Mouse (Mus musculus) heart, embryonic 10.5 days (tissue): ENCODE measurements around the gene Ovca2. TPM values are rescaled to one million over a fixed set of nuclear protein-coding genes. Genes with fewer than 3 reads are reported as not detected.
"Not testable (repeated sequence)": the region's sequence is repeated elsewhere in the genome, so short reads cannot be mapped to it uniquely, and the experiment has no call there.

Experiments used
- DNase-seq: peaks from one replicate; pipeline ENCODE4 v3.0.0-alpha.2; 2017; ENCODE audit warnings: low spot score
- H3K27ac ChIP-seq: fragments of 300-500 bp; sonication (generic); 2 replicates; pipeline ENCODE4 v1.5.1; 2016; ENCODE audit warnings: mild to moderate bottlenecking
- H3K27me3 ChIP-seq: fragments of 300-500 bp; sonication (generic); 2 replicates; pipeline ENCODE4 v1.6.1; 2016; ENCODE audit warnings: mild to moderate bottlenecking; ENCODE audit not compliant: poor library complexity, insufficient read depth, severe bottlenecking
- H3K36me3 ChIP-seq: fragments of 300-500 bp; sonication (generic); 2 replicates; pipeline ENCODE4 v1.6.1; 2016; ENCODE audit warnings: mild to moderate bottlenecking, moderate library complexity
- H3K4me1 ChIP-seq: fragments of 300-500 bp; sonication (generic); 2 replicates; pipeline ENCODE4 v1.6.1; 2016; ENCODE audit warnings: mild to moderate bottlenecking
- H3K4me3 ChIP-seq: fragments of 300-500 bp; sonication (generic); 2 replicates; pipeline ENCODE4 v1.5.1; 2016; ENCODE audit warnings: mild to moderate bottlenecking, moderate library complexity
- H3K9me3 ChIP-seq: fragments of 300-500 bp; sonication (generic); 2 replicates; pipeline ENCODE4 v1.6.1; 2016; ENCODE audit warnings: mild to moderate bottlenecking, moderate library complexity
- WGBS: fragments of 180-500 bp; shearing (Covaris S2); methylation state at CpG from one replicate; pipeline ENCODE4 v1.1.7; 2016; 5-methylcytosine and 5-hydroxymethylcytosine counted together
- polyA plus RNA-seq: library from polyadenylated mRNA; unstranded; fragments of >200 nt; fragmentation: Nextera tagmentation; extraction: Ambion mirVana; gene quantifications from 2 replicates; pipeline ENCODE4 v1.2.1, GENCODE M21; 2016

Ovca2 gene
- polyA plus RNA-seq, 1 experiment from 2014 or later: 29.0 TPM

DNA sequence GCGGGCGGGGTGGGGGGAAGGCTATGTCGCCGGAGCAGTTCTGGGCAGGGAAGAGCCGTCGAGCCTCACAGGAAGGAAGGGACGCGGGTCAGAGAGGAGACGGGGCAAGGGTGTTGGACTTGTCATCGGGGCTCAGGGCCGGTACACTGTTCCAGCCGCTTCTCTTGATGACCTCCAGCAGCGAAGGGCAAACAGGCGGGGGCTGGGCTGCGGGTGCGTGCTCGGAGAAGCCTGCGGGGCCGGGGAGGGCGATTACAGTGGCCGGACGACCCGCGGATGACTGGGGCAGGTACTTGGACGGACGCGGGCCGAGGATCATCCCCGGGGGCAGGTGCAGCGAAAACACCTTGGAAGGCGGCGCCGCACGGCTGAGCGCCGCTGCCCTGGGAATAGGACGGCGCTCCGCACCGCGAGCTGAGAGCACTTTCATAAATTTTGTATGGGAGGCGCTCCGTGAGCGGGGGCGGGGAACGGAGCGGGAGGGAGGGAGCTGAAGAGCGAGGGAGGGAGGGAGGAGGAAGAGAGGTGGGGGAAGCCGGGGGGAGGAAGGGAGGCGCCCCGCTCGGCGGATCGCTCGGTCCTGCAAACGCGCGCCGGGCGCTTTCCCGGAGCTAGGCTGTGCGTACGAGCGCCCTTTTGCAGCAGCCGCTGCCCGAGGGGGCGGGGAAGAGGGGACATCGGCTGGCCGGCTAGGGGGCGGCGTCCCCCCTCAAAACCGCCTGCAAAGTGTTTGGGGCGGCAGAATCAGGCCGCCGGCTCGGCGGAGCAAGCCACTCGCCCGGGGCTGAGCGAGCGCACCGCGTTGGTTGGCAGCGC is 14.8 kb upstream of the Ovca2 start, which contains the start of gene Rtn4rl1:
Gene Rtn4rl1 (plus strand): TSS at position 528 of the 816 bp plus-strand sequence.
- Histone ChIP-seq H3K4me3 (peak within 1 kb of the TSS; percentile 76), H3K27me3 (peaks cover 76% of the 10 kb centered on the region), H3K27ac (peak within 1 kb of the TSS; percentile 87), H3K4me1 (peaks cover 67% of the 10 kb centered on the region), H3K9me3 (no peaks in the 10 kb centered on the region), H3K36me3 (no peaks in the 10 kb centered on the region)
- WGBS: under 1% methylated on average over 80 of the region's 84 CpGs
- DNase-seq: peak; percentile 82

DNA sequence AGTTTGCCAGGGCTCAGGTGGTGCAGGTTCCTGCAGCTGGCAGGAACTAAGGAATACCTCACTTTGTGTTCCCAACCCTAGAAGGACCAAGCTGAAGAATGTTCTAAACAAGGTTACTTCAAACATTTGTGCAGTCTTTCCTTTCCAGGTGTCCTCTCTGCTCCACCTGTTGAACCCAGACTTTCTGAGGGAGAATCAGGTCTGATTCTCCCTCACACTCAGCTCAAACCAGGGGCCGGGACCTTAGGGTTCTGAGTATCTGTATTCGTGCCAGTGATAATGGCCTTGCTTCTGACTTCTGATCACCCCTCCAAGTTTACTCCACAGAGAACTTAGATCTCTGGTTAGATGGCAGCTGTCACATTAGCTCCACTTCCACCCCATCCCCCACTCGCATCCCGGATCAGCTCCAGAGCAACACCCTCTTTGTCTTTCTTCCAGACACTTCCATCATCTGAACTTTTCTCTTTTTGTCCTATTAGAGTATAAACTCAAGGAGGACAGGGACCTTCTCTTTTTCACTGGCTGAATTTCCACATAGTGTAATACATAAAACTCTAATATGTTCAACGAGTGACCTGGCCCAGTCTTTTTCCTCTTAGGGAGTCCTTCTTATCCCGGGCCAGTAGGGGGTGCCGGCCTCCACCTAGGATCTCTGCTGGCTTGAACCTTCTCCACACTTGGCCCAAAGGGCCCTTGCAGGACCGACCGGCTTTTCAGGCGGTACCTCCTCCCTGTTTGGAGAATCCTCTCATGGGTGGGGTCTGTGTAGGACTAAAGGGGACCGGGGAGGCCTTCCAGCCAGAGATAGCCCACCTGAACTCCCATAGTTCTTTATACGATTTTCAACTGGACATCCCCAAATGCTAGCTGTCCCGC is 13.9 kb upstream of the Ovca2 start:
- no peak for DNase-seq
- WGBS: 22% methylated on average over 13 of the region's 13 CpGs
- Histone ChIP-seq H3K36me3 (no peaks in the 10 kb centered on the region), H3K4me1 (peaks cover 67% of the 10 kb centered on the region), H3K4me3 (peak overlapping the region; percentile 76), H3K27me3 (peaks cover 67% of the 10 kb centered on the region), H3K9me3 (no peaks in the 10 kb centered on the region), H3K27ac (peak overlapping the region; percentile 87)

DNA sequence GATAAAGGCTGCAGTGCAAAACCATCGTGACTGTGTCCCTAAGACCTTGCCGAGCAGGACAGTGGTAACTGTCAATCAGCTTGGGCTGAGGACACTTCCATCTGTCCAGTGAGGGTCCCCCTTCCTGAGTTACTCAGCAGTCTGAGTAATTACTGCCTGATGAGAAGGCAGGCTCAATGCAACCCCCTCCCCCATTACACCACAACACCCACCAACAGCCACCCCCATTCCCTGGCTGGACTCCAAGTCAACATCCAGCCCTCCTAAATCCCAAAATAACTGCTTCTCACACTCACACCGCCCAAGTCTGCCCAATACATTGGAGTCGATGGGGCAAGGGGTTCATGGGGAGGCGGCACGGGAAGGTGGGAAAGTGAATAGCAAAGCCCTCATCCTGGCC is 13.2 kb upstream of the Ovca2 start:
- WGBS: 64% methylated on average over 6 of the region's 6 CpGs

DNA sequence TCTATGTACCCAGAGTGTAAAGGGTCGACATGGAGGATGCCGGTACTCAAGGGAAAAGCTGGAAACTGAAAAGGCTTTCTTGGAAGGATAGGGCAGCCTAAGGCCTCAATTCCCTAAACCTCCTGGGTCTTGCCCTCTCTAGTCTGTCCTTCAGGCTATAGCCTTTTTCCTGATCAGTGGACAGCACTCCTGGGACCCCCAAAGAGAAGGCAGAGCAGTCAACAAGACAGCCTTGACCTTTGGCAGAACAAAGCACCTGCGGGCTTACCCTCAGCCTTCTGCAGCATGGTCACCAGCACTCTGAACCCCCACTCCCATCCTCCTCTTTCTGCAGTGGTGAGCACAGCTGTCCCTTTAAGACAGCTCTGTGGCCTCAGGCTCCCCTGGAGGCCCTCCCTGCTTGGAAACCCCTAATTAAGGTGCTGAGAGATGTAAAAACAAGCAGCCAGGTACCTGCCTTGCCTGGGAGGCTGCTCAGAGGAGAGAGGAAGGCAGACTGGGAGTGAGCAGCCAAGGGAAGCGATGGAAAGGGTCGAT is 12.3 kb upstream of the Ovca2 start, which contains the start of gene Dph1:
Gene Dph1 (minus strand): TSS at position 337 of the 537 bp plus-strand sequence.
- peaks cover 59% of the 10 kb centered on the region for H3K4me1 ChIP-seq
- peak within 1 kb of the TSS; percentile 85 for H3K27ac ChIP-seq

More for the DNA sequence above, 13.2 kb upstream of the Ovca2 start:
- no peak for DNase-seq
- no peak overlapping the region for H3K4me3 ChIP-seq
- peaks cover 62% of the 10 kb centered on the region for H3K27me3 ChIP-seq
- peaks cover 66% of the 10 kb centered on the region for H3K4me1 ChIP-seq
- H3K27ac ChIP-seq: 0 out of 2 replicates have a peak overlapping the region, but pooled peaks have one; percentile 11
- H3K36me3 ChIP-seq: no peaks in the 10 kb centered on the region
- no peaks in the 10 kb centered on the region for H3K9me3 ChIP-seq

DNA sequence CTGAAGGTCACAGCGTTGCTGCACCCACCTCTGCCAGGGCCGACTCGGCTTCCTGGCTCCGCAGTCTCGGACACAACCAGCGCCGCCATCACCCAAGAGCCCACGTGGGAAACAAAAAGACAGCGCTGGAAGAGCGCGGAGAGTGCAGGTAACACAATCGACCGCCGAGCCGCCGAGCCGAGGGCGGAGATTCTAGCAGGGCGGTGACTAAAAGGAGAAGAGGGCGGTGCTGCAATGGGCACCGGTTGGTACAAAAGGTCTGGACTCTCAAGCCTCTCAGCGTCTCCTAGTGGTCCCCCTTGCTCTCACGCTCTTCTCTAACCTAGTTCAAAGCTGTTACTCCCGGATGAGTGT is 11.7 kb upstream of the Ovca2 start:
- Histone ChIP-seq H3K4me1 (peaks cover 52% of the 10 kb centered on the region), H3K4me3 (peak overlapping the region; percentile 91), H3K9me3 (no peaks in the 10 kb centered on the region), H3K27ac (peak overlapping the region; percentile 85), H3K27me3 (peaks cover 47% of the 10 kb centered on the region), H3K36me3 (peaks cover 6% of the 10 kb centered on the region; the same call in 1 of the 2 replicates)
- peak; percentile 95 for DNase-seq
- WGBS: under 1% methylated on average over 24 of the region's 24 CpGs

More for the DNA sequence above, 12.3 kb upstream of the Ovca2 start, which contains the start of gene Dph1:
- Histone ChIP-seq H3K9me3 (no peaks in the 10 kb centered on the region), H3K27me3 (peaks cover 53% of the 10 kb centered on the region), H3K4me3 (peak within 1 kb of the TSS; percentile 91), H3K36me3 (no peaks in the 10 kb centered on the region)
- no peak for DNase-seq
- 42% methylated on average over 5 of the region's 5 CpGs for WGBS

DNA sequence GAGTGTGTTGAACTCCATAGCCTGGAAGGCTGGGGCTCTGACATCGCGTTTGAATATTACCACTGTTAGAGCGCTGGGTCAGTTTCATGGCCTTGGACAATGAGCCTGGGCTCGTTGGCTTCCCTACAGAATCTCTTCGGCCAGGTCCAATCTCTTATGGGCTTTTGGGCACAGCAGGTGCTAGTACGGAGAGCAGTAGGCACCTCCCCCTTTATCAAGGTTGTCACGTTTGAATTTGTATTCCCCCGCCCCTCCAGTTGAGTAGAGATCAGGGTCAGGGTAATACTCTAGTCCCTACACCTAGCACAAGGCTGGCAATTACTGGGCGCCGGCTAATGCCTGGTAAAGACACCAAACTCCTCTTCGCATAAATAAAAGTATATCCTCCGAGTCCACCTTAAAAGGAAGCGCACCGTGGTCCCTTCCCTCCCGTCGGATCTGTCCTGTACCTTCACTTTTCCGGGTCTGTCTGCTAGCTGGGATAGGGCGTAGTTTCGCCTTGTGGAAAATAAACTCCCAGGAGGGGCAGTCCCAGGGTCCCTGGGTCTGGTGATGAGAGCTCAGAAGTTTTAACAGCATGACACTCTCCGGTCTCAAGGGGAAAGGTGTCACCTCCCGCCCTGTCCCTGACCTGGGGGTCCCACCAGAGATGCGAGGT is 11.2 kb upstream of the Ovca2 start:
- Histone ChIP-seq H3K27ac (peak overlapping the region; percentile 85), H3K27me3 (peaks cover 42% of the 10 kb centered on the region), H3K4me1 (peaks cover 47% of the 10 kb centered on the region), H3K9me3 (no peaks in the 10 kb centered on the region), H3K4me3 (peak overlapping the region; percentile 91), H3K36me3 (peaks cover 11% of the 10 kb centered on the region)
- WGBS: under 1% methylated on average over 22 of the region's 22 CpGs
- no peak for DNase-seq

DNA sequence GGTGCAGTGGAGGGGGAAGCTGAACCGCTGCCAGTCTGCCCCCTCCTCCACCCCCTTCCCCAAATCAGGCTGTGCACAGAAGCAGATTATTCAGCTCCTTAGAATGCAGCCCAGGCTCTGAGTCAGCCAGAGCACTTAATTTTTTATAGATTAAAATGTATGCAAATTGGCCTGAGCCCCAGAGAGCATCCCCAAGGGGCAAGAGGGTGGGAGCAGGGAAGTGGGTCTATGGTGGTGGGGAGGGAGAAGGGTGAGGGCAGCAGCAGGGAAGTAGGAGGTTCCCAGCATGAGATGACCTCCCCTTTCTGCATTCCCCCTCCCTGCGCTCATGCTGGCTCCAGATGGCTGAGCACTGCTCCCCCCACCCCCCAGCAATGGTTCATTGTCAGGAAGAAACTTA is 6.4 kb upstream of the Ovca2 start:
- no peak for DNase-seq
- Histone ChIP-seq H3K36me3 (peaks cover 59% of the 10 kb centered on the region), H3K4me1 (peaks cover 11% of the 10 kb centered on the region), H3K27ac (no peak overlapping the region), H3K27me3 (no peaks in the 10 kb centered on the region), H3K9me3 (no peaks in the 10 kb centered on the region), H3K4me3 (no peak overlapping the region)
- 78% methylated on average over 2 of the region's 2 CpGs for WGBS

DNA sequence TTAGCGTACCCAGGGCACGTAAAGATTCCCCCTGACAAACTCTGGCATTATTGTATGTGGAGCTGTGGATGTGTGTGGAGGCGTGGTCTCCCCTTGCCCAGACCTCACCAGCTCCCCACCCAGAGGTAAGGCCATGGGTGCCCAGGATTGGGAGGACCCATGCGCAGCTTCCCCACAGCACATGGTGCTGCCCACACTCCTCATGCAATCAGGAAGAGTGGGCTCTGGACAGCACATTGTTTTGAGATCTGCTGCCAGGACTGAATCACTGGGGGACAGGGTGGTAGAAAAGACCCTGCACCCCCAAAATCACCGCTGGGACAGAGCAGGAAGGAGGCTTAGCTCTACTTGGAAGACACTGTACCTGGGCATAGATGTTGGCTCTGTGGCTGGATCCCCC is 5.9 kb upstream of the Ovca2 start:
- DNase-seq: no peak
- 83% methylated on average over 5 of the region's 5 CpGs for WGBS
- H3K27me3 ChIP-seq: no peaks in the 10 kb centered on the region

DNA sequence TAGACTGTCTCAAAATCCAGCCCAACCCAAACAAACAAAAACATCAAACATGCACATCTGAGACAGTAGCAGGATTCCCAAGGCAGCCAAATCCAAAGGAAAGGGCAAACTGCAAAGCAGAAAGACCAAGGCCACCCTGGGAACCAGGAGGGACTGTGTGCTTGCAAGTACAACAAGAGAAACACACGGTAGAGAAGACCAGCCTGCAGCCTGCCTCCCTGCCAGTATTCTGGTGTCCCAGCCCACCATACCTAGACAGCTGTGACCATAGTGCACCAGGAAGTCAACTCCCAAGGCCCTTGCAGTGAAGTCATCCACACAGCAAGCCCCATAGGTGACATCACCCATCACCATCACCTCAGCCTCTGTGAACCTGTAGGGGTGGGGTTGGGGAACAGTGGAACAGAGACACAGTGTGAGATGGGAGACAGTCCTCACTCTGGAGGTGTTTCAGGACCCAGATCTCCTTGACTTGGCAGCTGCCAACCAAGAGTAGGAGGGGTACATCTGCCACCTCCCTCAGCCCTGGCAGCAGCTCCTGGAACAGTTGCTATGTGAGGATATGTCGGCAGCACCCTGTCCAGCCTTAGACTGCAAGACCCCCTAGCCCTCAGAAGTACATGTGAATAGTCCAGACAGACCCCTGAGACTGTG is 5.4 kb upstream of the Ovca2 start:
- Histone ChIP-seq H3K36me3 (peaks cover 59% of the 10 kb centered on the region), H3K4me1 (peaks cover 11% of the 10 kb centered on the region), H3K4me3 (no peak overlapping the region), H3K27ac (no peak overlapping the region), H3K27me3 (no peaks in the 10 kb centered on the region), H3K9me3 (no peaks in the 10 kb centered on the region)
- DNase-seq: no peak
- 80% methylated on average over 2 of the region's 2 CpGs for WGBS

More for the DNA sequence above, 5.9 kb upstream of the Ovca2 start:
- Histone ChIP-seq H3K9me3 (no peaks in the 10 kb centered on the region), H3K4me3 (no peak overlapping the region), H3K4me1 (peaks cover 11% of the 10 kb centered on the region), H3K36me3 (peaks cover 59% of the 10 kb centered on the region), H3K27ac (no peak overlapping the region)

DNA sequence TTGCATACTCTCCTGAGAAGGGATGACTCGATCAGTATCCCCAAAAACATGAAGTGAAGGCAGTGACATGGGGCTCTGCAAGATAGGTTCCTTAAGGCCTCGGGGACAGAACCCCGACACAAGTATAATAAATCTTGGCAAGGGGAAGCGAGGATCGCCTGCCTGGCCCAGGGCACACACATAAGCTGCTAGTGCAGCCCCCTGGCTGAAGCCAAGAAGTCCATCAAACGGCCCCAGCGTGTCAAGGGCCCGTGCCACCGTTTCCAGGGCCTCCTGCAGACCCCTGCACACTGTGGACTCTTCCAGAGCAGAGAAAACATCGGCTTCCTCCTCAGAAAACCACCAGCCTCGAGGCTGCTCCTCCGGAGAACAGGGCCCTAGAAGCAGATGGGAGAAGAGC is 624 bp downstream of the Ovca2 start:
- Histone ChIP-seq H3K9me3 (no peaks in the 10 kb centered on the region), H3K27me3 (peaks cover 8% of the 10 kb centered on the region), H3K4me1 (peaks cover 30% of the 10 kb centered on the region), H3K36me3 (peaks cover 48% of the 10 kb centered on the region), H3K4me3 (peak overlapping the region; percentile 89), H3K27ac (peak overlapping the region; percentile 91)
- 48% methylated on average over 12 of the region's 12 CpGs for WGBS
- DNase-seq: no peak

DNA sequence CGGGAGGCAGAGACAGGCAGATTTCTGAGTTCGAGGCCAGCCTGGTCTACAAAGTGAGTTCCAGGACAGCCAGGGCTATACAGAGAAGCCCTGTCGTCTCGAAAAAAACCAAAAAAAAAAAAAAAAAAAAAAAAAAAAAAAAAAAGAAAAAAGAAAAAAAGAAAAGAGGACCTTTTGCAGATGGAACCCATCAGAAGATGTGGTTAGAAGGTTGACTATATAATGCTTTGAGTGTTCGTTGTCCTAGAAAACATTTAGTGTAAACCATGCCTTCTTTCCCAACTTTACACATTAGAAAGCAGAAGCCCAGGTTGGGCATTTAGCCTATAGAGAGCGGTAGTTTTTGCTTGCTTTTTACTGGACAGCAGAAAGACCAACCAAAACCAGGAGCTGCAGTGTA is 4.1 kb downstream of the Ovca2 start:
- H3K27me3 ChIP-seq: peaks cover 42% of the 10 kb centered on the region
- not testable (repeated sequence) for H3K27ac ChIP-seq
- peaks cover 59% of the 10 kb centered on the region for H3K4me1 ChIP-seq

DNA sequence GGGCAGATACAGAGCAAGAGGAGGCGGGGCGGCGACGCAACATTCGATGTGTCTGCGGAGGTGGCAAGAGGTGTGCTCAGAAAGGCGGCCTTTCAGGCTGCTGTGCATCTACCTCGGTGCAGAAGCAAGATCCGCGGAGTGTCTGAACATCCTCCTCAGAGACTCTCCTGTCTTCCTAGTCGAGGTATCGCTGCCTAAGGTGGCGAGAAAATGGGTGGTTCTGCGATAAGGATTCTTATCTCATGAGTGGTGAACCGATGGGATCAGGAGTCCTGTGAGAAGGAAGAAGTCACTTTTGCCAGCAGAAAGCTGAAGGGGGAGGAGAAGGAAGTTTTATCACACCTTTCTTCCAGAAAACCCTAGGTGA is 4.9 kb downstream of the Ovca2 start:
- H3K27me3 ChIP-seq: peaks cover 50% of the 10 kb centered on the region
- H3K4me3 ChIP-seq: peak overlapping the region; percentile 73
- H3K27ac ChIP-seq: no peak overlapping the region
- WGBS: under 1% methylated on average over 15 of the region's 15 CpGs
- H3K36me3 ChIP-seq: peaks cover 18% of the 10 kb centered on the region
- H3K9me3 ChIP-seq: no peaks in the 10 kb centered on the region
- DNase-seq: no peak
- peaks cover 58% of the 10 kb centered on the region for H3K4me1 ChIP-seq

More for the DNA sequence above, 4.1 kb downstream of the Ovca2 start:
- not testable (repeated sequence) for H3K4me3 ChIP-seq, DNase-seq, H3K9me3 ChIP-seq
- 70% methylated on average over 6 of the region's 6 CpGs for WGBS
- peaks cover 18% of the 10 kb centered on the region for H3K36me3 ChIP-seq
